Mouse (Mus musculus): Measurements from ENCODE around the gene Sema4a. TPM values are rescaled to one million over a fixed set of nuclear protein-coding genes. Genes with fewer than 3 reads are reported as not detected.

Sema4a gene
- polyA plus RNA-seq, 1 experiment from 2014 or later: 16.3 TPM

GRCm38 (mm10) chr3:88452716-88453115, 8.3 kb downstream of the Sema4a start:
- H3K4me2 ChIP-seq (replicated peaks): no peak overlapping the region
- no peak for ATAC-seq (replicated peaks)
- H3K9me3 ChIP-seq: no peaks in the 10 kb centered on the region
- no peaks in the 10 kb centered on the region for H3K27me3 ChIP-seq
- H3K36me3 ChIP-seq: peaks cover 5% of the 10 kb centered on the region; the same call in 1 of the 2 replicates
- H3K27ac ChIP-seq (replicated peaks): no peak overlapping the region
- H3K4me3 ChIP-seq: no peak overlapping the region
- H3K4me1 ChIP-seq: peaks cover 25% of the 10 kb centered on the region
- 79% methylated on average over 6 of the region's 6 CpGs for WGBS
- H3K9ac ChIP-seq (replicated peaks): no peak overlapping the region

- Histone ChIP-seq H3K4me1 (peaks cover 20% of the 10 kb centered on the region), H3K9me3 (no peaks in the 10 kb centered on the region), H3K27ac (replicated peaks) (no peak overlapping the region), H3K36me3 (peaks cover 9% of the 10 kb centered on the region; the same call in 1 of the 2 replicates), H3K4me2 (replicated peaks) (no peak overlapping the region), H3K27me3 (no peaks in the 10 kb centered on the region), H3K9ac (replicated peaks) (no peak overlapping the region), H3K4me3 (no peak overlapping the region)
- 84% methylated on average over 5 of the region's 5 CpGs for WGBS
- ATAC-seq (replicated peaks): no peak
These were observed 8.7 kb downstream of the Sema4a start for GRCm38 (mm10) chr3:88452246-88452645.

- H3K9ac ChIP-seq (replicated peaks): no peak overlapping the region
- H3K27me3 ChIP-seq: no peaks in the 10 kb centered on the region
- ATAC-seq (replicated peaks): no peak
- no peak overlapping the region for H3K27ac ChIP-seq (replicated peaks)
- H3K9me3 ChIP-seq: no peaks in the 10 kb centered on the region
- no peak overlapping the region for H3K4me2 ChIP-seq (replicated peaks)
- H3K4me3 ChIP-seq: no peak overlapping the region
- 70% methylated on average over 12 of the region's 12 CpGs for WGBS
- peaks cover 12% of the 10 kb centered on the region; the same call in 1 of the 2 replicates for H3K36me3 ChIP-seq
- H3K4me1 ChIP-seq: peaks cover 9% of the 10 kb centered on the region; the same call in 1 of the 2 replicates
These were observed 10.4 kb downstream of the Sema4a start for GRCm38 (mm10) chr3:88450379-88451131.

- Histone ChIP-seq H3K9ac (replicated peaks) (peak overlapping the region; percentile 14; the same call in 1 of the 2 replicates), H3K36me3 (peaks cover 12% of the 10 kb centered on the region; the same call in 1 of the 2 replicates)
- WGBS: 5% methylated on average over 21 of the region's 21 CpGs
These were observed 11.5 kb downstream of the Sema4a start for GRCm38 (mm10) chr3:88449395-88450023.

GRCm38 (mm10) chr3:88448443-88448842, 12.5 kb downstream of the Sema4a start:
- no peak for ATAC-seq (replicated peaks)
- Histone ChIP-seq H3K36me3 (peaks cover 15% of the 10 kb centered on the region; the same call in 1 of the 2 replicates), H3K9me3 (no peaks in the 10 kb centered on the region), H3K9ac (replicated peaks) (no peak overlapping the region), H3K4me1 (peaks cover 9% of the 10 kb centered on the region; the same call in 1 of the 2 replicates), H3K4me3 (no peak overlapping the region), H3K4me2 (replicated peaks) (no peak overlapping the region), H3K27ac (replicated peaks) (no peak overlapping the region), H3K27me3 (no peaks in the 10 kb centered on the region)
- WGBS: 95% methylated on average over 8 of the region's 8 CpGs

More at GRCm38 (mm10) chr3:88449395-88450023, 11.5 kb downstream of the Sema4a start:
- H3K4me2 ChIP-seq (replicated peaks): peak overlapping the region; percentile 37
- ATAC-seq (replicated peaks): peak; percentile 61; the same call in 1 of the 2 replicates
- H3K4me1 ChIP-seq: peaks cover 9% of the 10 kb centered on the region; the same call in 1 of the 2 replicates
- H3K27me3 ChIP-seq: no peaks in the 10 kb centered on the region
- no peaks in the 10 kb centered on the region for H3K9me3 ChIP-seq
- no peak overlapping the region for H3K27ac ChIP-seq (replicated peaks)
- H3K4me3 ChIP-seq: peak overlapping the region; percentile 21

- H3K9ac ChIP-seq (replicated peaks): no peak overlapping the region
- H3K27ac ChIP-seq (replicated peaks): no peak overlapping the region
- no peak overlapping the region for H3K4me2 ChIP-seq (replicated peaks)
- H3K27me3 ChIP-seq: no peaks in the 10 kb centered on the region
- peaks cover 15% of the 10 kb centered on the region; the same call in 1 of the 2 replicates for H3K36me3 ChIP-seq
- WGBS: 69% methylated on average over 8 of the region's 8 CpGs
- H3K9me3 ChIP-seq: no peaks in the 10 kb centered on the region
- no peak overlapping the region for H3K4me3 ChIP-seq
- ATAC-seq (replicated peaks): no peak
- H3K4me1 ChIP-seq: peaks cover 9% of the 10 kb centered on the region; the same call in 1 of the 2 replicates
These were observed 13.3 kb downstream of the Sema4a start for GRCm38 (mm10) chr3:88447676-88448183.

- ATAC-seq (replicated peaks): no peak
- Histone ChIP-seq H3K9ac (replicated peaks) (no peak overlapping the region), H3K9me3 (no peaks in the 10 kb centered on the region), H3K4me1 (peaks cover 9% of the 10 kb centered on the region; the same call in 1 of the 2 replicates), H3K27me3 (no peaks in the 10 kb centered on the region), H3K36me3 (peaks cover 15% of the 10 kb centered on the region; the same call in 1 of the 2 replicates), H3K4me2 (replicated peaks) (no peak overlapping the region), H3K4me3 (no peak overlapping the region), H3K27ac (replicated peaks) (no peak overlapping the region)
- 86% methylated on average over 8 of the region's 8 CpGs for WGBS
These were observed 14.4 kb downstream of the Sema4a start for GRCm38 (mm10) chr3:88446471-88447123.

- Histone ChIP-seq H3K36me3 (peaks cover 12% of the 10 kb centered on the region; the same call in 1 of the 2 replicates), H3K4me2 (replicated peaks) (no peak overlapping the region), H3K4me1 (peaks cover 6% of the 10 kb centered on the region; the same call in 1 of the 2 replicates), H3K27me3 (no peaks in the 10 kb centered on the region), H3K9ac (replicated peaks) (no peak overlapping the region), H3K27ac (replicated peaks) (no peak overlapping the region), H3K4me3 (no peak overlapping the region), H3K9me3 (no peaks in the 10 kb centered on the region)
- no peak for ATAC-seq (replicated peaks)
- 79% methylated on average over 7 of the region's 7 CpGs for whole genome bisulfite sequencing
These were observed 18.1 kb downstream of the Sema4a start for GRCm38 (mm10) chr3:88442888-88443287.

- Histone ChIP-seq H3K4me3 (no peak overlapping the region), H3K9ac (replicated peaks) (no peak overlapping the region), H3K4me1 (peaks cover 6% of the 10 kb centered on the region; the same call in 1 of the 2 replicates), H3K4me2 (replicated peaks) (no peak overlapping the region), H3K27me3 (no peaks in the 10 kb centered on the region), H3K9me3 (no peaks in the 10 kb centered on the region), H3K27ac (replicated peaks) (no peak overlapping the region), H3K36me3 (peaks cover 8% of the 10 kb centered on the region; the same call in 1 of the 2 replicates)
- no peak for ATAC-seq (replicated peaks)
- 85% methylated on average over 12 of the region's 12 CpGs for WGBS
These were observed 18.5 kb downstream of the Sema4a start for GRCm38 (mm10) chr3:88442488-88442887.

GRCm38 (mm10) chr3:88440500-88441381, 20.2 kb downstream of the Sema4a start:
- no peak overlapping the region for H3K27ac ChIP-seq (replicated peaks)
- ATAC-seq (replicated peaks): peak; percentile 36; the same call in 1 of the 2 replicates
- no peaks in the 10 kb centered on the region for H3K9me3 ChIP-seq
- H3K4me3 ChIP-seq: no peak overlapping the region
- 0 out of 2 replicates have a peak overlapping the region, but pooled peaks have one; percentile 7 for H3K9ac ChIP-seq (replicated peaks)
- peaks cover 14% of the 10 kb centered on the region for H3K4me1 ChIP-seq
- H3K36me3 ChIP-seq: peaks cover 10% of the 10 kb centered on the region; the same call in 1 of the 2 replicates
- WGBS: 26% methylated on average over 27 of the region's 27 CpGs
- H3K4me2 ChIP-seq (replicated peaks): peak overlapping the region; percentile 17; the same call in 1 of the 2 replicates
- no peaks in the 10 kb centered on the region for H3K27me3 ChIP-seq

GRCm38 (mm10) chr3:88439582-88439981, 21.4 kb downstream of the Sema4a start:
- H3K4me2 ChIP-seq (replicated peaks): no peak overlapping the region
- H3K4me1 ChIP-seq: peaks cover 14% of the 10 kb centered on the region
- no peak overlapping the region for H3K27ac ChIP-seq (replicated peaks)
- H3K9me3 ChIP-seq: no peaks in the 10 kb centered on the region
- H3K4me3 ChIP-seq: no peak overlapping the region
- no peak for ATAC-seq (replicated peaks)
- no peak overlapping the region for H3K9ac ChIP-seq (replicated peaks)
- peaks cover 10% of the 10 kb centered on the region; the same call in 1 of the 2 replicates for H3K36me3 ChIP-seq
- H3K27me3 ChIP-seq: no peaks in the 10 kb centered on the region
- WGBS: 48% methylated on average over 4 of the region's 4 CpGs

Data from forebrain, embryonic 15.5 days (tissue).